Mouse (Mus musculus): Measurements from ENCODE around the gene Aox4.

Aox4 gene

DNA sequence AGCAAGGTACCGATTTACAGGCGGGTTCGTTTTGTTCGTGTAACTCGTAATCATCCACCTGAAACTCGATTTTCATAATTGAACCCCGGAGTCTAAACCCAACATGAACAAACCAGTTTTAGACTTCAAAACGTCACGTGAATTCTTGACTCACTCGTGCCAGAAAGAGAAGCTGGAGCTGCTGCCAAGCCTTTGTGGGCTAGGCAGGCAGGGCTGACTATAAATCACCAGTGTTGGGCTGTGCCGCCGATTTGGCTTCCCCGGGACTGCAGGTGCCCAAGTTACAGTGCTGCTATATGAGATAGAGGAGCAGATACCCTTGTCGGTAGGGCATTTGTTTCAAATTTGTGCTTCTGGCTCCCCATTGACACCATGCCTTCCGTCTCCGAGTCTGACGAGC is at the start of gene Aox4:
TSS of gene Aox4 (plus strand) at position 195 of the 400 bp plus-strand sequence.
- no peak for DNase-seq (ENCODE audit: low read depth)

DNA sequence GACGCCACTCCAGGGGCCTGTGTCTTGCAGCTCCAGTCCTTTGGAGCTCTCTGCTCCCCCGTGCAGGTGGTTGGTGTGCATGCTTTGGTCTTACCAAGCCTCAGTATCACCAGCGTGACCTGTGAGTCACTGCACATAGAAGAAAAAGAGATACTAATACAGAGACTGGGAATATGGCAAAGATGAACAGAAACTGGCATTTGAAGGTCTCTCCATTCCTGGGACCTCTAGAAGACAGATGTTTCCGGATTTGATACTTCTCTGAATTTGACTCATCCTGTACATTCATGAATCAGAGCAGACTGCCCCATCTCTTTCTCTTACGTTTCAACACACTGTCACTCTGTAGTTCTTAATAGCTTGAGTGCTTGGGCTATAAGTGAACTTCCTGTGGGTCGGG is 40.3 kb upstream of the Aox4 start:
- no peak for DNase-seq (ENCODE audit: low read depth)

DNA sequence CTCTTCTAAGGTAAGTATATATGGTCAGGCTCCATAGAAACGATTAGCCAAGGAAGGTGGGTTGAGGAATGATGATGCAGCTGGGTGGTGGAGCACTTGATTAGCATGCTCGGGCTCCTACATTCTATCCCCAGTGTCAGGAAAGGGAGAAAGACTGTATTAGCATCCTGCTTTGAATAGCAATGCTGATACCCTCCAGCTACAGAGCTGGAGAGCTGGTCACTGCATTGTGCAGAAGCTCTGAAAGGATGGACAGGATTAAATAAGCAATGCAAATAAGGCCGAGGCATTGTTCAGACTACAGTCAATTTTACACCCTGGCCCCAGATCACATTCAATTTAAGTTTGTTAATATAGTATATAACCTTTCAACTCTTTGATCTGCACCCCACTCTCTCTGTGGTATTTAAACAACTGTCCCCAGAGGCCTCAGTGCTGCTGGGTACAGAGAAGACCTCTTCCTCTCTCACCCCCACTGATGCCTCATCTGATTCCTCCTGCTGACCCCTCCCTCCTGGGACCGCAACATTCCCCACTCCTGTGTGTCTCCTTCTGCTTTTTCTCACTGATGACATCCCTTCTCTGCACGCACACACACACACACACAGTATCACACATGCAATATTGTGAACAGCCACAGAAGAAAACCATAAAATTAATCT is 21.6 kb upstream of the Aox4 start:
- DNase-seq (ENCODE audit: low read depth) = no peak

DNA sequence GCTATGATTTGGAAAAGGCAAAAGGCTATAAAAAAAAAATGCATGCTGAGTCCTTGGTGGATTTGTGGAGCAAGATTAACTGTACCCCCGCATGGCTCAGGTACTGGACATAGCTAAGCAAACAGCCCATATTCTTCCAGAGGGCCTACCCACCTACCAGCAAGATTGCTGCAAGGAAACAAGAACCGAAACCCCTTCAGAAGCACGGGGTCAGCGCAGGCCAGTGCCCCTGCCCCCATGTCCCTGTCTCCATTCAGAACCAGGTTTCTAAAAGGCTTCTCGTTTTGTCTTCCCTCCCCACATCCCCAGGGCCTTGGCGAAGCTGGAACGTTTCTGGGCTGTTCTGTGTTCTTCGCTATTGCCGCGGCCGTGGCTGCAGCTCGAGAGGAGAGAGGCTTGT is 15.9 kb upstream of the Aox4 start:
- no peak for DNase-seq (ENCODE audit: low read depth)

DNA sequence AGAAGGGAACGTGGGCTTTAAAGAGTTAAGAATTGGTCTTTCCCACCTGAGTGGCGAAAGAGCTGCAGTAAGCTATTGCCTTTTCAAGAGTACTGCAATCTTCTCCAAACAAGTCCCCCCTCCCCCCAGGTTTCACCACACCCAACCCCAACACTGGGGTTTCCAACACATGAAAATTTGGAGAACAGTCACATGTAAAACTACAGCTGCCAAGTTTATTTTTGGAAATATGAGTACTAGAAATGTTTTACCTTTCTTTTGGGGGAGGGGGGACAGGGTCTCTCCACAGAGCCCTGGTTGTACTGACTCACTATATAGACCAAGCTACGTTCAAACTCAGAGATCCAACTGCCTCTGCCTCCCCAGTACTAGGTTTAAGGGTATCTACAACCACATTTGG is 15.2 kb upstream of the Aox4 start:
- no peak for DNase-seq (ENCODE audit: low read depth)

DNA sequence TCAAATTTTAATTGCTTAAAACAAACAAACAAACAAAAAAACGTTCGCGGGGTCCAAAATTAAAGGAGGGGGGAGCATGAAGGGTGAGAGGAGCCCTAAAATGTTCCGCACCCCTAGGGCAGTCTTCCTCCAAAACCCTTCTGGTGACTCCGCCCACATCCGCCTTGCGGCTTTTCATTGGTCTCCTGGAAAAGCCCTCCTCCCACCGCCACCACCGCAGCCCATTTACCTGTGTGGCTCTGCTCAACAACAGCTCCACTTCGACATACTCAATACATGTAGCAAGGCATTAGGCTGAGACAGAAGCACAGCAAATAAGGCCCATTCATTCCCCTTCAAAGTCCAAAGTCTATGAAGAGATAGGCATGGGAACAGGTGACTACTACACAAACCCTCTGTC is 14.7 kb upstream of the Aox4 start:
- DNase-seq (ENCODE audit: low read depth) = peak; percentile 73

DNA sequence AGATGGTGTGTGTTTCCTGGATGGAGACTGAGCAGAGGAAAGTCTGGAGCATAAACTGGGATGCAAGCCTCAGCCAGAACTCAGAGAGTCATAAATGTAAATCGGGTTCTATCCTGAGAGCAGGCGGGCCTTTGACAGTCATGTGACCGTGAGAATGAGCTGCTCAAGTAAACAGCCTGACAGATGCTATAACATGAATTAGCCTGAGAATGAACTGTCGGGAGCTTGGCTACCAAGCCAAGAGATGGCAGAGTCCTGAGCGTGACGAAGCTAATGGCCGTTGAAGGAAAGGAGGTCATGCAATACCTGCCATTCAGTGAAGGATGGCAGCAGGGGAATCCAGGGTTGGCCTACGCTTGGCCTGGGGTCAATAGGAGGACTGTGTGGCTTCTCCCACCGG is 13.2 kb upstream of the Aox4 start:
- no peak for DNase-seq (ENCODE audit: low read depth)

DNA sequence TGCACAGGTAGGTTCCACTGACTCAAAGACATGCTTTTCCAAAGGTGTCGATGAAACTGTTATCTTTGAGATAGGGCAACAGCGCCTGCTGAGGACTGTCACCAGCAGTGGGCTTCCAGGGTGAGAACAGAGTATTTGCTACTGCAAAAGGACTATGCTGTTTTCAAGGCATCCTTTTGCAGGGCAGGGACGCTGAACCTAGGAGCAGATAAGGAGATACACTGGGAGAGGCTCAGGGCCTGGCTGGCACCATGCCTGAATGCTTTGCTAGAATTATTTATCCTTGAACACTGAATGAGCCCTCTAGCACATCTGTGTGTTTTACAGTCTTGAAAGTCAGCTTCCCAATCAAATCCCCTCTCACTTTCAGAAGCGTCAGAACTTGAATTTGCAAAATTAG is 11.8 kb upstream of the Aox4 start:
- DNase-seq (ENCODE audit: low read depth) = no peak

DNA sequence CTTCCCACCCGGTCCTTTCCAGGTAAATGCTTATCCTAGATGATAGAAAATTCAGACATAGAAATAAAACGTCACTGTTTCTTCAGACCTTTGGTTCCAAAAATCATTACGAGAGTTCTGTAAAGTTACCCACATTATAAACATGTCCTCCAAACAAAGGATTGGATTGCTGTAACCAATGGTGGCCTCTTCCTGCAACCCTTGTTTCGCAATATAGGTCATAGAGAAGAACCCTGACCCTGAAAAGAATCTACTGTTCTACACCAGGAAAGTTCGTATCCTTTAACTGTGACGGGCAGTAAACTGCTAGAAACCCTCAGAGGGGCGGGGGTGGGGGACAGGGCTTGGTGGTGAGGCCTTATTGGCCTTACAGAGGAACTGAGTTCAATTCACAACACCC is 2.6 kb downstream of the Aox4 start:
- no peak for DNase-seq (ENCODE audit: low read depth)

DNA sequence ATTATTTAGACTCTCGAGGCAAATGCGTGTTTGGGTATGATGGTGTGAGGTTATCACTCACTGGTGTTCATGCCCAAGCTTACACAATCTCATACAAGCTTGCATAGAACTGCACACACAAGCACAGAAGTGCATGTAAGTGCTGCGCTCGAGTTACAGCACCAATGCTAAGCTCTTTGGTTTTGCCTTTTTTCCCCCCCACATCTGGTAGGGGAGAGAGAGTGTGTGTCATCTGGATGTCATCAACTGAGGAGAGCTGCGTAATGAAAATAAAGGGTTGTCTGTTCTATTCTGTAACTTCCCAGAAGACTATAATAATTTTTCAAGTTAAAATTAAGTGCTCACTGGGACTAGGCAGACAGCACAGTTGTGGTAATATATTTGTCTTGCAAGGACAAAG is 3.6 kb downstream of the Aox4 start:
- no peak for DNase-seq (ENCODE audit: low read depth)

DNA sequence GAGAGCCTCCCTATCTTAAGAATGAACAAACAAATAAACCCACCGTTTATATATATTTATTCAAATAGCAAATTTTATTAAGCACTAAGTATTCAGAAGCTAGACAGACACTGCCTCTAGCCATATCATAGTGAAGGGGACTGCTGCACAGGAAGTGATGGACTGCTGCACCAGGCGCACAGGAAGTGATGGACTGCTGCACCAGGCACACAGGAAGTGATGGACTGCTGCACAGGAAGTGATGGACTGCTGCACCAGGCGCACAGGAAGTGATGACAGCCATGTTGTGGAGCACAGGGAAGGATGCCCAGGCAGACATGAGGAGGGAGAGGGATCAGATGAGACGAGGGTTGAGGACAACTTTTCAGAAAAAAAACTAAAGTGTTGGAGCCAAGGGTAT is 5.2 kb downstream of the Aox4 start:
- no peak for DNase-seq (ENCODE audit: low read depth)

DNA sequence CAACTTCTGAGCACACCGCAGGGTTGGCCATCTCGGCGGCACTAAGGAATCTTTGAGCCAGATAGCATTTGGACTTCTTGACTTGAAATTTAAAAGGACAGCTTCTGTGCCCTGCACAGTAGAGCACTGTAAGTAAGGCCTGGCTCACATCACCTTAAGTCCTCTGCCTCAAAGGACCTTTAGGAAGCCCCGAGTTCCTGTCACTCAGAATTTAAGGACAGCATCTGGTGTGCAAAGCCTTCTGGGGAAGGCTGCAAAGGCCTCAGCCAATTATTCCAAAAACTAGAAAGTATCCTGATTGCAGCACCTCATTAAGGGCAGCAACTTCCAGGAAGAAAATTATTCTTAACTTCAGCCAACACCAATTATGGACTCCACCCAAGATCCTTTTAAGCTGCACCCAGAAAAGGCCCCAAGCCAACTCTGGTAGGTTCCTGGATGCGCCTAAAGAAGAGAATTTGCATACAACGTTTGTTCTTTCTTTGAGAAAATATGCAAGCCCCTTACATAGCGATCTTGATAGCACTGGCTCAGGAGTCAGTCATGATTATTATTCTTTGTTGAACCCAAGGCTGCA is 5.8 kb downstream of the Aox4 start:
- no peak for DNase-seq (ENCODE audit: low read depth)

DNA sequence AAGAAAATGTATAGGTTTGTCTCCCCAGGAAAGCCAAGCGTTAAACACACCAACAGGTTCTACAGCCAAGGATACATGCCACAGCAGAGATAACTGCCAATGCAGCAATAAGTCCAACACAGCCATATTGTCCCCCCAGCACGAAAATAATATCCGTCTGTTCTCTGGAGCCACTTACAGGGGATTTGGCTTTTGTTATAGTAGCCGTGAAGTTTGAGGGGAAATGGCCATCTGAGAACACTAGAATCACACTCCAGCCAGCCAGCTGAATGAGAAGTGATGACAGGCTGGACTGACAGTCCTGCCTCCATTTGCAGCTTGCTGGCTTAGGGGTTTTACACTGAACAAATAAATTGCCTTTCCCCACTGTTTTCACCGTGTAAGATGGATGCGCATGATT is 10.9 kb downstream of the Aox4 start:
- DNase-seq (ENCODE audit: low read depth) = no peak

DNA sequence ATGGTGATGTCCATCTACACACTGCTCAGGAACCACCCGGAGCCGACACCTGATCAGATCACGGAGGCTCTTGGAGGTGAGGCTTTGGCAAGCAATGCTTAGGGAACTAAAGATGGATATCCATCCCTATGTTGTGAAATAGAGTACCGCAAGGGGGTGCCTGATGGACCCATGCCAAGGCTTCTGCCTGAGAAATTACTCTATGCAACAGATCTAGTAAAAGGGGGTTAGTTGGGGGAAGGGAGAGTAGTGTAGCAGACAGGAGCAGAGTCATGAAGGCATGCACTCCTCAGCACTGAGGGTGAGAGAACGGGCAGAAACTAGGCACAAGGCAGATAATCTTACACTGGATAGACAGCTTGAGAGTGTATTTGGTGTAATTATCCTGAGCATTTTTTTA is 11.7 kb downstream of the Aox4 start:
- no peak for DNase-seq (ENCODE audit: low read depth)

DNA sequence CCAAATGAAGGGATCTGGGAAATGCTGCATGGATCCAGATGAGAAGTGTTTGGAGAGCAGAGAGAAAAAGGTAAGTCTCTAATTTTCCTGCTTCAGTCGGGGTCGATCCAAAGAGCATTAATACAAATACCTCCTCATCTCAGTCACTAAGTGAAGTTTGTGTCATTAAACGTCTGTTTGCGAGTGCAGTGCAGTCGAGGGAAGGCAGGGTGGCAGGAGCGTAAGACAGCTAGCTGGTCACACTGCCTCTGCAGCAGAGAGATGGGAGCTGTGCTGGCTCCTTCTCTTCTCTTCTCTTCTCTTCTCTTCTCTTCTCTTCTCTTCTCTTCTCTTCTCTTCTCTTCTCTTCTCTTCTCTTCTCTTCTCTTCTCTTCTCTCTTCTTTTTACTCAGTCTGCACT is 17.9 kb downstream of the Aox4 start:
- DNase-seq (ENCODE audit: low read depth) = no peak

DNA sequence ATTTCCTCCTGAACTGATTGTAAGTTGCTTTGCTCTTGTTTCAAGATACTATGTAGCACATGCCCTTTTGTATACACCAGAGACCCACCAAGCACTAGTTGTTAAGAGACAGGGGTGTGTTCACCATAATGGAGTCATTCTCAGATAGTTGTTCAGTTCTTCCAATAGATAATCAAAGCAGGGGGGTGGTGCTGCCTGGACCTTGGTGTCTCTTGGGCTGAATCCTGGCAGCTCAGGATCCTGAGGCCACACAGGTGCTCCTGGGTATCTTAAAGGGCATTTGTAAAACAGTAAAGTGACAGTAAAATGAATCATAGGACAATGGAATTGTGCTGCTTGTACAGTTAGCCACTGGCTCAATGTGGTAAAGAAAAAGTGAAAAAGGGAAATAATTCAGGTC is 18.7 kb downstream of the Aox4 start:
- no peak for DNase-seq (ENCODE audit: low read depth)

DNA sequence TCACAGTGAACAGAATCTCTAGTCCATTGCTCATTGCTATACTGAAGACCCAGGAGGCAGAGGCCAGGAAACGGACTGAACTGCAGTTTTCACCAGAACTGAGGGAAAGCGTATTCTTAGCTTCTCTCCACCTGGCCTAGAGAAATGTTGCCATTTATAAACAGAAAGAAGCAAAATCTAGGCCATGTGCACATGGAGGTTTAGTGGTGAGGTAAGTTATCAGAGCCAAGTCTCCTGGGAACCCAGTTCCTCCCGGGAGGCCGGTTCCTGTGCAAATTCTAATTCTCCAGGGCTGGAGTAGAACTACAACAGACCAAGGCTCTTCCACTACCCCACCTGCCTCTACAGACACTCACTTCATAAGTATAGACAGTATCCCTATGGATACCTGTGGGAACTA is 19.6 kb downstream of the Aox4 start:
- DNase-seq (ENCODE audit: low read depth) = no peak

DNA sequence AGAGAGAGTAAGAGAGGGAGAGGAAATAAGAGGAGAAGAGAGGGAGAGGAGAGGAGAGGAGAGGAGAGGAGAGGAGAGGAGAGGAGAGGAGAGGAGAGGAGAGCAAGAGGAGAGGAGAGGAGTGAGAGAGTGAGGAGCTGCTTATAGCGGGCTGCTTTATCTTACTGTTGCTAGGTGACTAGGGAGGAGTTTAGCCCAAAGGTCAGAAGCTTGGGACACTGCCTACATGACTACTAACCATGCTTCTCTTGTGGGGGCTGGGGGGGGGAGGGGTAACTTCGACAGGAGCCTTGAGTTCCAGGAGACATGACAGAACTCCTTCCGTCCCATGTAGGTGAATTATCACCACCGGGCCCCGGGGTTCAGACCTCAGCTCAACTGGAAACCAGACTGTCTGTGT is 20.3 kb downstream of the Aox4 start:
- no peak for DNase-seq (ENCODE audit: low read depth)

DNA sequence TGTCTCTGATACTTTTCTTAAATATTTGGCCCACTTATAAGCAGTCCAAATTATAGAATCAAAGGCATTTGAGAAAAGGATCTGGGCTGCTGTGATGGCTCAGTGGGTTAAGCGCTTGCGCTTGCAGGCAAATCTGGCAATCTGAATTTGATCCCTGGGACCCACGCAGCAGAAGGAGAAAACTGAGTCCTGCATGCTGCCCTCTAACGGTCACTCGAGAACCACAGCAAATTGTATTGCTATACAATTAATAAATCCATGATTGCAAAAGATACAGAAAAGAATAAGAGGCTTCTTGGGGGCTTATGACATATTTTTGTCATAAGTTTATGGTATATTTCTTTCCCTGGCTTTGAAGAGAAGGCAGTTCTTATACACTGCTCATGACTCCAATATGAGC is 25.2 kb downstream of the Aox4 start:
- peak; percentile 7 for DNase-seq (ENCODE audit: low read depth)

DNA sequence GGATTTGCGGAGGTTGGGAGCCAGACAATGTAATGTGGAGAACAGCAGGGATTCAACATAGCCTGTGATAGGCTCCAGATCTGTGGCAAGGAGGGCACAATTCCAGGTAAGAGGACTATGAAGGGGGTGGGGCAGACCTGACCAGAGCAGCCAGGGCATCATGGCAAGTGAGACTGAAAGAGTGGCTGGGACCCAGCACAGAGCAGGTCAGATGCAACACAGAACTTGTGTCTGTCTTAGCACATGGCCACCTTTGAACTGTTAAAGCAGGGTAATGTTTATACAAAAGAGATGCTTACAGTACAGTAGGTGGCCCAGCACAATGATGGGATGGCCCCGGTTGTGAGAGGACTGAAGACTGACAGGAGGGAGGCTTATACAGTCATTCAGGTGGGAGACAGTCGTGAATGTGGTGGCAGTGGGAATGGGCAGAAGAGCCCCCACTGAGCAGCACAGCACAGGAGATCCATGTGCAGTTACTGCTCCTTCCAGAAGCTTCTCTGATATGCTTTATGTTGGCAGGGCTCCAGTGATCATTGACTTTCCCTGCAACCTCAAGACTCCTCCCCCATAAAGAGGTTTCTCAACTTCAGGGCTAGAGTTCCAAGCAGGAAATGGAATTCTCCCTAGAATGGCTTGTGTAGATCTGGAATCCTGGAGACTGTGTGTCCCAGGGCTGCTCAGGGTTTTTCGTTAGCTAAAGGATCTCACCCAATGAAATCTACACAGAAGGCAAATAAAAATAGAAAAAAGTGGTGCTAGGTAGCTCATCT is 27.5 kb downstream of the Aox4 start:
- no peak for DNase-seq (ENCODE audit: low read depth)

DNA sequence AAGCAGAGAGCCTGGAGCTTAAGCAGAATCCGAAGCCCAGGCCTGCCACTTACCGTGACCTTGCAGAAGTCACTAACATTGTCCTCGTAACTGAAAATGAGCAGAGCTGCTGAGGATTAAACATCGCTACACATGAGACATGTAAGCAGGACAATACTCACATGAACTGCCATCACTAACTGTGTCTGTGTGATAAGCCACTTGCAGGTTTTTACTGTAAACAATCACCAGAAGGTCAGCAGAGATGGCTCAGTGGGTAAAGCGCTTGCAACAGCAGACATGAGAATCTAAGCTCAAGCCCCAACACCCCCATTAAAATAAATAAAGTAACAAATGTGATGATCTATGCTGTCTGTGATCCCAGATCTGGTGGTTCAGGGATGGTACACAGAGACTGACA is 28.2 kb downstream of the Aox4 start:
- no peak for DNase-seq (ENCODE audit: low read depth)

DNA sequence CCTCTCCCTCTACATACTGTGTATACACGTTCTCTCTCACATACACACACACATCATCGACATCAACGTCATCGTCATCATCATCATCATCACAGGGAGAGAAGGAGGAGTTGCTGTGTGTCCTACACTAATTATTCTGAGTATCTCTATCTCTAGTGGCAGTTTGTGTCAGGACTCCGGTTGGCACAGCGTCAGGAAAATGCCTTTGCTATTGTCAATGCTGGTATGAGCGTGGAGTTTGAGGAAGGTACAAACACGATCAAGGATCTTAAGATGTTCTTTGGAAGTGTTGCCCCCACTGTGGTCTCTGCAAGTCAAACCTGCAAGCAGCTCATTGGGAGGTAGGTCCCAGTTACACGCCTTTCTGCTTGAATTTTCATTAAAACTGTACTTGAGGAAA is 28.8 kb downstream of the Aox4 start:
- no peak for DNase-seq (ENCODE audit: low read depth)

DNA sequence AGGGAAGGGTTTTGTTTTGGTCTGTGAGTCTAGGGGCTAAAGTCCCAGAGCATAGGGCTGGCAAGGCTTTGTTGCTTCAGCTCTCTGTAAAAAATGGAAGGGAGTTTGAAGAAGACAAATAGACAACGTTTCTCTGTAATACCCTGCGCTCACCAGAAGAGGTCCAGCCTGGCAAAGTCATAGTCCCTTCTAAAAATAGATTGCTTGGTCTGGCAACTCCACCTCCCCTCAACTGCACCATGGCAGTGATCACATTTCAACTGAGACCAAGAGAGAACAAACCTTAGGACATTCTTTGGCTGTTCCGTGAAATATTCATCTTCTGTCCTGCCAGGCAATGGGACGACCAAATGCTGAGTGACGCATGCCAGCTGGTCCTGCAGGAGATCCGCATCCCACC is 30.1 kb downstream of the Aox4 start:
- peak; percentile 9 for DNase-seq (ENCODE audit: low read depth)

DNA sequence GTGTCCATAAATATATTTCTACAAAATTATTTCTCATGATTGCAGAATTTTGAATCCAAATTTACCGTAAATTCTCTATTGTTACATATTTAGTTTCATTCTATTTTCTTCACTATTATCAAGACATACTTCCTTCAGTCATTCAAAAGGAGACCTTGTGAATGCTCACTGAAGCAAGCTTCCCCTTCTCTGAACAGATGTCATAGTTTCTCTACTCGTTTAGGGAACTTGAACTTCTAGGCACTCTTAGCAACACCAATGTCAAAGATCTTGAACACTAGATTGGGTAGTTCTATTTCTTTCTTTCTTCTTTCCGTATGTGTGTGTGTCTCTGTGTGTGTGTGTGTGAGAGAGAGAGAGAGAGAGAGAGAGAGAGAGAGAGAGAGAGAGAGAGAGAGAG is 34.3 kb downstream of the Aox4 start:
- DNase-seq (ENCODE audit: low read depth) = no peak

Measured in naive thymus-derived CD4-positive, alpha-beta T cell, adult 2 months (primary cell).